Mouse (Mus musculus): ENCODE data around the gene Fgfr2. TPM values are rescaled to one million over a fixed set of nuclear protein-coding genes. Genes with fewer than 3 reads are reported as not detected.

The Fgfr2 gene
- polyA plus RNA-seq, 1 experiment = 12.0 TPM

DNA sequence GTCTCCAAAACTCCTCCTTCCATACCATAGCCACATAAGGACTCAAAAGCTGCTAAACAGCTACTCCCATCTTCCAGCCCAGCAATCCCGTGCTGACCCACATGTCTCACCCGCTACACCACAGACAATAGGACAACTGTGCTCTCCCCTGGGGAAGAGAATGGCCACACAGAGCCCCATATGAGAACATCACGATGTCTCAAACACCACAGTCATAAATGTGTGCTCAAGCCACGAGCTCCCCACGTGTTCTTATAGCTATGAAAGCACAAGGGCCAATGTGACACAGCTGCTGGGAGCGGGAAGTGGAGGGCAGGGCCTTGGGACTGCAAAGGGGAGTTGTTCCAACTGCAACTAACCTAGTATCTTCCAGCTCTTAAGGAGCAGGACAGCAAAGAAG, 329.7 kb downstream of the Fgfr2 start:
- Histone ChIP-seq H3K27ac (replicated peaks; ENCODE audit: low read depth, low read length) (peak overlapping the region; percentile 55), H3K4me1 (ENCODE audit: control insufficient read depth, insufficient read depth, insufficient read length, low read length) (peaks cover 67% of the 10 kb centered on the region), H3K4me3 (ENCODE audit: insufficient read depth, low read depth, low read length) (no peak overlapping the region)

DNA sequence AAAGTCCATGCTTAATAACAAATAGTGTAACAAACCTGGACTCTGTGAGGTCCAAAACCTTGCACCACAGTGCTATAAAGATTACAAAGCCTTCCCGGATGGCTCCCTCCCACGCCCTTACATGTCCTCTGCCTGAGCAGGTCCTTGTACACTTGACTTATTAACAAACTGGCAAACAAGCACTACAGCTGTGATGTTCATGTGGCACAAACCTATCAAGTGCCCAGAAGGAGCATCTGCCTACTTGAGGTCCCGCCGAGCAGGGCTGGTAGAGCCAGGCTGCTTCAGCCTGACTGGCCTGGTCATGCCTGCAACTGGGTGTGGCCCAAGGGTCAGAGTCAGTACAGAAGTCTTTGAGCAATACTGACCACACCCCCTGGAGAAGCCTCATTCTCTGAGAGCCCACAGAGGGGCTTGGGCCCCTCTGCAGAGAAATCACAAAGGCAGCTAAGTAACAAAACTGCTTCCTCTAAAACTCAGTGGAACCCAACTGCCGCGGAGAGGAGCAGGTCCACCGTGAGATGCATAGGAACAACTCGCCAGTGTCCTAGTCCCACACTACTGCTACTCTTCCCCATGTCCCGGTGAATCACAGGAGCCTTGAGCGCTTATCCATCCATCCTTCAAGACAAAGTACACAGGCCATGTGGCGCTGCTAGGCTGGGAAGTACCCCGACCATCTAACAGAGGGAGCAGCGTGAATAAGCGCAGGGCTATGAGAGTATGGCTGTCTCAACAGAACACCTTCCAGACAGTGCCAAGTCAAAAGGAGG, 332.5 kb downstream of the Fgfr2 start:
- Histone ChIP-seq H3K4me1 (ENCODE audit: control insufficient read depth, insufficient read depth, insufficient read length, low read length) (peaks cover 72% of the 10 kb centered on the region), H3K27ac (replicated peaks; ENCODE audit: low read depth, low read length) (peak overlapping the region; percentile 52), H3K4me3 (ENCODE audit: insufficient read depth, low read depth, low read length) (no peak overlapping the region)

DNA sequence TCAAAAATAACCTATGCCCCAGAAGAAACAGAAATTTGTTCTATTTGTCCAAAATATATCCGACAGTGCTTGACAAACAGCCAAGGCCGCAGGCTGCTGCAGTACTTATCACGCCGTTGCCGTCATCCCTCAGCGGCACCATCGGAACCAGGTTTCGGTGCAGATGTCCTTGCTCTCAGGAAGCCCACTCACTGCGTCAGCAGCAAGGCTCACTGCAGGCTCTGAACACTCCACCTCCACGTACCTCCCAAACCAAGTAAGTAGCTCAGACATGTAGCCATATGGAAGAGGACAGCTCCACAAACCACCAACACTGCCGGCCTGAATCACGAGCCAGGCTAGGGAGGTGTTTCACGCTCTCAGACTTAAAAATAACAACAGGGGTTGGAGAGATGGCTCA, 334.3 kb downstream of the Fgfr2 start:
- Histone ChIP-seq H3K4me1 (ENCODE audit: control insufficient read depth, insufficient read depth, insufficient read length, low read length) (peaks cover 78% of the 10 kb centered on the region), H3K27ac (replicated peaks; ENCODE audit: low read depth, low read length) (peak overlapping the region; percentile 89), H3K4me3 (ENCODE audit: insufficient read depth, low read depth, low read length) (no peak overlapping the region)

DNA sequence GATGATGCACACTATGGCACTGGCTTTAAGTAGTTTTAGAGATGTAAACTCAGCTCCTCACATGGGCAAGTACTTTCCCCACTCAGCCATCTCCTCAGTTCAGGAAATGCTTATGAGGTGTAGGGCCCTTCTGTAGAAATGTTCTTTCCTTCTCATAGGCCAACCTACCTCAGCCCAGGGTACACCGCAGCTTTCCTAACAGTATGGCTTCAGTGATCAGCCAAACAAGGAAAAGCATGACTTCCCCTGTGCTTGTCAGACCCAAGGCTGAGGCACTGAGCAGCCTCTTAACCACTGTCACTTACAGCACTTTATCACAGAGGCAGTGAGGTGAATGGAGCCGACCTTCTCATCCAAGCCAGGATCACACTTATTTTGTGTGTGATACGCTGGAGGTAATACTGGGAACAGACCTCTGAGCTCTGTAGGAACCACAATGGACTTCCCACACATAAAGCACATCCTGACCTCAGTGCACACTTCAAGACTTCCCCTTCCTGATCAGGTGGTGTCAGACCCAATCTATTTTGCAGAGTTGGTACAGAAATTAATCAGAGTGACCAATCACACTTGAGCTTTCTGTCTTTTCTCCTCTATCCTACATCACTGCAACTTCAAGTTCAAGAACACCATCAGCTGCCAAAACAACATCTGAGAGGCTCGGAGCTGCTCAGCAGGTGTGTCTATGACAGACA, 335.5 kb downstream of the Fgfr2 start:
- Histone ChIP-seq H3K4me3 (ENCODE audit: insufficient read depth, low read depth, low read length) (no peak overlapping the region; the same call in 1 of the 2 replicates), H3K4me1 (ENCODE audit: control insufficient read depth, insufficient read depth, insufficient read length, low read length) (peaks cover 72% of the 10 kb centered on the region), H3K27ac (replicated peaks; ENCODE audit: low read depth, low read length) (peak overlapping the region; percentile 96)

DNA sequence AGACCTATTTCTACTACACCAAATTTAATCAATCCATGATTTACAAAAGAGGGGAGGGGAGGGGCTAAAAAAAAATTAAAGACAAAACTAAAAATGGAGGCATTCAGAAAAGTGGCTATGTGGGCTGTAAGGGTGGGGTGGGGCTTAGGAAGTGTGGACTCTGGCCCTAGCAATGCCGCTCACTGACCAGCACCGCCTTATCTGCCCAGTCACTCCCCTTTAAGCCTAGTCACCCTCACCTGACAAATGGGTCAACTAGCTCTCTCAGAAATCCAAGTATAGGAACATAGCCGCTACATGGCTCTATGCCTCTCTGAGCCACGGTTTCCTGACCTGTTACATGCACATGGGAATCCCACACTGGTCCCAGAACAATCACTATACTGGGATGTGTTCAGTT, 336.1 kb downstream of the Fgfr2 start:
- Histone ChIP-seq H3K4me3 (ENCODE audit: insufficient read depth, low read depth, low read length) (no peak overlapping the region), H3K4me1 (ENCODE audit: control insufficient read depth, insufficient read depth, insufficient read length, low read length) (peaks cover 68% of the 10 kb centered on the region), H3K27ac (replicated peaks; ENCODE audit: low read depth, low read length) (peak overlapping the region; percentile 96)

DNA sequence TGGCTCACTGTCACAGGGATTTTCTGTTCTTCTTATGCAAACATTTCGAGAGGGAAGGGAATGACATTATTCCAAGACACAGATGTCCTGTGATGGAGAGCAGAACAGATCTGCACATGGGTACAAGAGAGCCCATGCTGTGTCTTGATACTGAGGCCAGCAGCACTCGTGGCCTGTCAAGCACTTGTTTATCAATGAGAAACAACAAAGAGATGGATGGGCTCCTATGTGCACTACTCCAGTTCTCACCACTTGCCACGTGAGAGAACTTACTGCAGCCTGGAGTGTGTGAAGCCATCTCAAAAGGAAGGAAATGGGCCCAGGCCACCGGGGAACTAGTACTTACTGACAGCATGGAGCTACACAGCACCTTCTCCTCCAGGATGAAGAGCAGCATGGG, 336.6 kb downstream of the Fgfr2 start:
- peak overlapping the region; percentile 96 for H3K27ac ChIP-seq (replicated peaks; ENCODE audit: low read depth, low read length)
- H3K4me1 ChIP-seq (ENCODE audit: control insufficient read depth, insufficient read depth, insufficient read length, low read length) = peaks cover 68% of the 10 kb centered on the region
- H3K4me3 ChIP-seq (ENCODE audit: insufficient read depth, low read depth, low read length) = no peak overlapping the region

DNA sequence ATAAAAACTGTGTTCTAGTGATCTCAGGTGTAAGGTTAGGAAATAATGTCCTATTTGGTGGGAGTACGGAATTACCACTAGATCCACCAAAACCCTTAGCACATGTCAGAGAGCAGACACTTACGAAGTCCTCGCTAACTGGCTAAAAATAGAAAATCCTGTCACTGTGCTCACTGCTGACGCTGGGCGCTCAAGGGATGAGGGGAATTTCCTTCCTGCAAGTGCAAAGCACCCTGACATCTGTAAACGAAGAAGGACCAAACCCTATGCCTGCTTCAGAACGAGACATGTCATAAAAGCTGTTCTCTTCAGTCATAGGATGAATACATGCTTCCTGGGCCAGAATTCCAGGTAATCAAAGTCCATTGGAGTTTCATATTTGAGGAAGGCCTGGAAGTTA, 337.1 kb downstream of the Fgfr2 start:
- no peak overlapping the region for H3K4me3 ChIP-seq (ENCODE audit: insufficient read depth, low read depth, low read length)
- peak overlapping the region; percentile 96 for H3K27ac ChIP-seq (replicated peaks; ENCODE audit: low read depth, low read length)
- peaks cover 70% of the 10 kb centered on the region for H3K4me1 ChIP-seq (ENCODE audit: control insufficient read depth, insufficient read depth, insufficient read length, low read length)

DNA sequence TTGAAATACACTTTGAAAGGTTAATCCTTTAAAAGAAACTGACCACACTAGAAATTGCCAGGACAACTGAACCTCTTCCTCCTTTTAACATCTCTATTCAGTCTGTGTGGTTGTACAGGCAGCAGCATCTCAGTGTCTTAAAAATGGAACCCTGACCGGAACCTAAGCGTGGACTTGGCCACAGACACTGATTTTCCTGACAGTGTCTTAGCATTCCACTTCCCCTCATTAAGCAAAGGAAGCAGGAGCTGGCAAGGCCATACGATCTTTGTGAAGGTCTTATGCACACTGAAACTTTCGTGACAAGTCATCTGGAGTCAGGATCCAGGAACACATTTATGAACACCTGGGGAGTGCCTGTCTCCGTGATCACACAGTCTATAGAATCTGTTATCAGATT, 339.0 kb downstream of the Fgfr2 start:
- H3K27ac ChIP-seq (replicated peaks; ENCODE audit: low read depth, low read length) = peak overlapping the region; percentile 19
- peaks cover 67% of the 10 kb centered on the region for H3K4me1 ChIP-seq (ENCODE audit: control insufficient read depth, insufficient read depth, insufficient read length, low read length)
- H3K4me3 ChIP-seq (ENCODE audit: insufficient read depth, low read depth, low read length) = no peak overlapping the region

DNA sequence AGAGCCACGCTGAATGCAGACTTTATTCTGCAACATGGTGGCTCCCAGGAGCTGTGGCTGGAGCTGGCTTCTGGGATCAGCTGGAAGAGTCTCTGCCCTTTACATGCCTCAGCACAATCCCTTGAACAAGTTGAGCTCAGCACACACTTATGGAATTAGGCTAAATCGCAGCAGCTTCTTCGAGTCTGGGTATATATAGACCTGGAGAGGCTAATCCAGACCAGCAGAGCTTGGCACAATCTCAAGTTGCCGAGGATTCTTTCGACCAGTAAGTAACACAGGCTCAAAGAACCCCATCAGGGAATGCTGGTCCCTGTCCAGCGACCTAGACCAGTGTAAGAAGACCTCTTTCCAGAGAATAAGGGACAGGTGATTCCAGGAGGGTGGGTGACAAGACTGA, 341.3 kb downstream of the Fgfr2 start:
- Histone ChIP-seq H3K4me1 (ENCODE audit: control insufficient read depth, insufficient read depth, insufficient read length, low read length) (peaks cover 68% of the 10 kb centered on the region), H3K4me3 (ENCODE audit: insufficient read depth, low read depth, low read length) (no peak overlapping the region), H3K27ac (replicated peaks; ENCODE audit: low read depth, low read length) (peak overlapping the region; percentile 18; the same call in 1 of the 2 replicates)

DNA sequence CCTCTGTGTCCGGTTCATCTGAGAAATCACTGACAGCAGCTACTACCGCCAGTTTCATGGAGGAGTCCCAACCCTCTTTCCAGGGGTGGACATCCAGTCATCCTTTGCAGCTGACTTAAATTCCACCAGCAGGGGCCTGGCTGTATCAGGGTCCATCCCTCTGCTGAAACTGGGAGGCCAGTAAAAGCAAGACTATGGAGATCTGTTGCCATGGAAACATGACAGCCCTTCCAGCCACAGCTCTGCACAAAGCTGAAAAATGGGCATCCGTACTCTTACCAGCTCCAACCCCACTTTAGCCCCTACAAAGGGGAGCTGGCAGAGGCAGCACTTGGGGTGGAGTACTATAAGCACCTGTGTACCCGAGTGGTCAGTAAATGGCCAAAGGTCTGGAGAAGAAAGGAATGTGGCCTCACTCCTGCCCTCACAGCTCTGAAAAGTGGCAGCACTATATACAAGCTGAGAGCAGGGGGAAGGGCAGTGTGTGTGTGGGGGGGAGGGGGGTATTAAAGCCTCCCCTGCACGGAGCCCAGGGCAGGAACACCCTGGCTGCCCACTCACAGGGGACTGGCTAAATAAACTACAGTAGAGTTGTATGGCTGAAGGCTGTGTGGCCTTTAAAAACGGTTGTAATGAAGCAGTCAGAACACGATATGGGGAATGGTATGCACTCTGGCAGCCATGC, 341.9 kb downstream of the Fgfr2 start:
- H3K4me1 ChIP-seq (ENCODE audit: control insufficient read depth, insufficient read depth, insufficient read length, low read length) = peaks cover 69% of the 10 kb centered on the region
- peak overlapping the region; percentile 42 for H3K27ac ChIP-seq (replicated peaks; ENCODE audit: low read depth, low read length)

DNA sequence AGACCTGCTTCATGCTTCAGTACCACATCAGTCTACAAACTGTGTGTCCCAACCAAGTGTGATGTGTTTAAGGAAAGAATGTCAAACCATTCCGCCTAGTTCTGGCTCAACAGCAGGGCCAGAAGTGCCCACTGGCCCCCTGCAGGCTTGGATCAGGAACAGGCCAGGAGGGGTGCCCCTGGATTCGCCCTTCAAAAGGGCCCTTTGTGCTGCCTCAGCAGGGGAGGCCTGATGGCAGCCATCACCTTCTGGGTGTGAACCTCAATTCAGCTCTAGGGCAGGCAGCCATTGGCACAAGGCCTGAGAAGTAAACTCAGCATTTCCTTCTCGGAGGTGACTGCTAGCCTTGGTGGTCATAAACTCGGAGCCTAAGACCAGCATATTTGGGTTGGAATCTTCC, 342.5 kb downstream of the Fgfr2 start:
- Histone ChIP-seq H3K4me3 (ENCODE audit: insufficient read depth, low read depth, low read length) (no peak overlapping the region), H3K27ac (replicated peaks; ENCODE audit: low read depth, low read length) (peak overlapping the region; percentile 42), H3K4me1 (ENCODE audit: control insufficient read depth, insufficient read depth, insufficient read length, low read length) (peaks cover 72% of the 10 kb centered on the region)

More for the DNA sequence above, 341.9 kb downstream of the Fgfr2 start:
- H3K4me3 ChIP-seq (ENCODE audit: insufficient read depth, low read depth, low read length) = no peak overlapping the region

DNA sequence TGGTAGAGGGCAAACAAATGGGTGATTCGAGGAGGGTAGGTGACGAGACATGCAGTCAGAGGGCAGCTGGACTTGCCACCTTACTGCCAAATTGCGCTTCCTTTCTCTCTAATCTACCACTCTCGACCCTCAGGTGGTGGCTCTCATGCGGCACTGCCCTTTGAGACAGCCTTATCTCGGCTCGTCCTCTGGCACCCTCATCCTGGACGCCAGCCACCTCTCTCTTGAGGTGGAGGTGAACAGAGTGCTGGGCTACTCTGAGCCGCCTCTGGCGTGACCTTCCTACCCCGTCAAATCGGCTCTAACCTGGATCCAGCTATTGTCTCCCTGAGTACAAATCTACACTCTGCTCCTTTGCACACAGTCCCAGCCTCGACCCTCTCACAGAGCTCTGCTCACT, 344.5 kb downstream of the Fgfr2 start:
- no peak overlapping the region for H3K27ac ChIP-seq (replicated peaks; ENCODE audit: low read depth, low read length)
- no peak overlapping the region for H3K4me3 ChIP-seq (ENCODE audit: insufficient read depth, low read depth, low read length)
- peaks cover 75% of the 10 kb centered on the region for H3K4me1 ChIP-seq (ENCODE audit: control insufficient read depth, insufficient read depth, insufficient read length, low read length)

DNA sequence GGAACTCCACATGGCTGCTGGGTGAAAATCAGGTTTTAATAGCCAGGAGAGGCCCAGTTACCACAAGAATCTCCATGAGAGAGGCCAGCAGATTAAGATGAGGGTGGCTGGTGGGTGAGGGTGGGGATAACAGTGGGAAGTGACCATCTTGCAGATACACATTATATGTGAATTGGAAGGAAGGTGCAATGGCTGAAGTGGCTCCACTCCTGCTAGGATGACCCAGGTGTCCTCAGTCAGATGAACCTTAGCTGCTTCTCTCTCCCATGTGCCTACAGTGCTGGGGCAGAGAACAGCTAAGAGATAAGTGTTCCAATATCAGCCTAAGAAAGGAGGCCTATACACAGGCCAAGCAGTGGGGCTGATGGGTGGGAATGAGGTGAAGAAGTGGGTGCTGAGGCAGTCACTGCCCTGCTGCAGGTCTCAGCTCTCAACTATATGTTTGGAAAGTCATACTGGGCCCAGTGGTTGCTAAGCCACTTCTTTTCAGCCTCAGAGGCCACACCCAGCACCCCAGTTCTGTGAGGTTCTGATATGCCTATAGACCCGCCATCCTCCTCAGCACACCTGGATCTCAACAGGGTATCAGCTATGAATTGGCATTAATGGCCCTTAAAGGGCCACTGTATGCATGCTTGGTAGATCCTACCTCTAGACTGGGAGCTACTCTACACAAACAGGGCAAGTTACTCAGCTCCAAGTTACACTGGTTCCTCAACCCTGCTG, 345.3 kb downstream of the Fgfr2 start:
- Histone ChIP-seq H3K4me1 (ENCODE audit: control insufficient read depth, insufficient read depth, insufficient read length, low read length) (peaks cover 79% of the 10 kb centered on the region), H3K27ac (replicated peaks; ENCODE audit: low read depth, low read length) (peak overlapping the region; percentile 90), H3K4me3 (ENCODE audit: insufficient read depth, low read depth, low read length) (no peak overlapping the region)

DNA sequence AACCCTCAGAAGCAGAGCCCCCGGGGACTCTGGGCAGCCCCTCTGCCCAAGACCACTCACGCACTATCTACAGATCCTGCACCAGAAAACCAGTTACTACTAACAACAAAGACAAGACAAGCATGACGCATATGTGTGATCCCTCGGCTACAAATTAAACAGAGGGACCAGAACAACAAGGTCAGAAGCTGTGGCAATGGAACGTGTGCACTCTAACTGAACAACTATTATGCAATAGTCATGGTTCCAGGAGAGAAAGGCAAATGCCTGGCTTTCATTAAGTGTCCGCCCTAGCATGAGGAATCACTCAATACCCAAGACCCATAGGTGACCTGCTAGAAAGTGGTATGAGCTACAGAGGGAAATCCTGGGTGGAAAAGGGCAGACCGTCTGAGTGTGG, 346.0 kb downstream of the Fgfr2 start:
- H3K27ac ChIP-seq (replicated peaks; ENCODE audit: low read depth, low read length) = peak overlapping the region; percentile 90
- peaks cover 78% of the 10 kb centered on the region for H3K4me1 ChIP-seq (ENCODE audit: control insufficient read depth, insufficient read depth, insufficient read length, low read length)

More for the DNA sequence above, 346.0 kb downstream of the Fgfr2 start:
- no peak overlapping the region for H3K4me3 ChIP-seq (ENCODE audit: insufficient read depth, low read depth, low read length)
